Comparison of ENCODE assay signal across 11 mouse cellular contexts in genomic region chr17:30653010-30653409, GRCm38 (mm10). TPM values are rescaled to one million over a fixed set of nuclear protein-coding genes. Genes with fewer than 3 reads are reported as not detected.
A peak's percentile ranks its signal among the peaks of the same experiment; 100 is the strongest.
DNase-seq lines count a peak whose midpoint lies in the region; TF ChIP-seq lines count a peak whose summit lies in the region.
"Had no signal": no experiment of that assay in that cellular context is flagged by ENCODE, and none has a peak within 500 bp of the region (broad histone marks: within the 10 kb centered on the region; RNA-seq: fewer than 3 reads in every experiment).

No protein-coding gene starts in this region.

- no peak overlapping the region for H3K4me3 ChIP-seq in layer of hippocampus, adult 2 months
- H3K4me3 ChIP-seq: forebrain, embryonic 12.5 days; heart, embryonic 12.5 days; midbrain, embryonic 12.5 days had no signal

- TF ChIP-seq CTCF in layer of hippocampus, adult 2 months (conservative IDR thresholded peaks at IDR 0.05), result peak; percentile 70

- no peak for DNase-seq in layer of hippocampus, adult 2 months (ENCODE audit: low spot score in 2 of 2)
- no peak for DNase-seq in layer of hippocampus, postnatal 36 days
- peak; percentile 26 for DNase-seq in thymus, postnatal 25 days
- no peak for DNase-seq in thymus, adult 18-20 months
- peak; percentile 37 for DNase-seq in T-cell, adult 2 months (ENCODE audit: low spot score)
- DNase-seq in embryo, embryonic 11 days, result no peak
- DNase-seq in heart, adult 18-20 months, result no peak
- DNase-seq: adrenal gland, adult 8-10 months had no signal

- H3K27ac ChIP-seq in layer of hippocampus, adult 2 months, result no peak overlapping the region
- H3K27ac ChIP-seq: forebrain, embryonic 12.5 days; midbrain, embryonic 12.5 days had no signal

RNA-seq across cellular contexts. Expression of gene Glo1, which starts 26.3 kb away (rescaled TPM):
- total RNA-seq in layer of hippocampus, adult 2 months (2021), result 100 to 1,000 TPM; 194 to 199 TPM
- 100 to 1,000 TPM; 184 to 191 TPM for total RNA-seq in layer of hippocampus, postnatal 36 days (2021)
- 100 to 1,000 TPM; 164 to 166 TPM for total RNA-seq in heart, adult 18-20 months (2021)

RNA-seq across cellular contexts. Expression of gene Dnah8, which starts 28.9 kb away (rescaled TPM):
- total RNA-seq in layer of hippocampus, adult 2 months (2021), result 1 to 10 TPM; 2.4 to 3.5 TPM
- total RNA-seq in layer of hippocampus, postnatal 36 days (2021), result 1 to 10 TPM; 2.8 to 2.9 TPM
- total RNA-seq in heart, adult 18-20 months (2021), result 1 to 10 TPM in 1 of 2 experiments, under 1 TPM in 1; 0.67 to 1.1 TPM

Comparison
In these comparisons a context has a peak if more than half of its experiments do, and no peak if none do; other contexts are left out.
1. DNase-seq: peak in thymus, postnatal 25 days (single experiment) and T-cell, adult 2 months (single experiment); none in layer of hippocampus, adult 2 months (0 of 2), layer of hippocampus, postnatal 36 days (0 of 2), thymus, adult 18-20 months (0 of 2), embryo, embryonic 11 days (single experiment) and heart, adult 18-20 months (0 of 2).